Mouse (Mus musculus) gastrocnemius, adult 2 months (tissue): ENCODE results near the gene Apeh. TPM values are rescaled to one million over a fixed set of nuclear protein-coding genes. Genes with fewer than 3 reads are reported as not detected.

Source experiments
- DNase-seq: peaks from one replicate; pipeline ENCODE4 v3.0.0; 2022
- H3K27ac ChIP-seq: fragments of 200-600 bp; 2 replicates; pipeline ENCODE4 v1.8.1; 2022; ENCODE audit warnings: mild to moderate bottlenecking
- H3K4me3 ChIP-seq: fragments of 200-600 bp; 2 replicates; pipeline ENCODE4 v1.8.1; 2022; ENCODE audit warnings: mild to moderate bottlenecking, moderate library complexity
- CTCF ChIP-seq: fragments of 200-600 bp; IDR thresholded peaks from 2 replicates; pipeline ENCODE4 v1.8.1; 2022; ENCODE audit warnings: antibody characterized with exemption, mild to moderate bottlenecking, moderate library complexity
- intact Hi-C: fragments of 180-260 bp; cut with DNase I; formaldehyde crosslinking; loops from one replicate; pipeline ENCODE4 v1.15.1; 2025
- total RNA-seq, 2 experiments: library from RNA; stranded (reverse); gene quantifications; 2 replicates each; pipeline ENCODE4 v1.2.3; 2021

Gene Apeh
- total RNA-seq, 2 experiments from 2014 or later: 30.6 to 33.4 TPM

- no peak for DNase-seq
- intact Hi-C loops: no loop called here
- H3K4me3 ChIP-seq: no peak overlapping the region
Observed at GRCm38 (mm10) chr9:108067199-108067598, 27.2 kb downstream of the Apeh start.

GRCm38 (mm10) chr9:108065491-108066011 is 28.9 kb downstream of the Apeh start:
- peak overlapping the region; percentile 56 for H3K27ac ChIP-seq
- peak; percentile 85 for TF ChIP-seq CTCF
- H3K4me3 ChIP-seq: no peak overlapping the region
- peak; percentile 83 for DNase-seq
- intact Hi-C loops: loop anchor here (1.0 kb wide), 1 partner anchor 102 kb away; no protein-coding TSS in a partner anchor

More at GRCm38 (mm10) chr9:108067199-108067598, 27.2 kb downstream of the Apeh start:
- TF ChIP-seq CTCF: no peak
- H3K27ac ChIP-seq: no peak overlapping the region; the same call in 1 of the 2 replicates

- no peak for TF ChIP-seq CTCF
- Histone ChIP-seq H3K4me3 (no peak overlapping the region), H3K27ac (peak overlapping the region; percentile 31; the same call in 1 of the 2 replicates)
- intact Hi-C loops: no loop called here
- DNase-seq: peak; percentile 18
Observed at GRCm38 (mm10) chr9:108063361-108063760, 31.0 kb downstream of the Apeh start.

GRCm38 (mm10) chr9:108062142-108062541 is 32.3 kb downstream of the Apeh start:
- intact Hi-C loops: no loop called here
- no peak overlapping the region for H3K27ac ChIP-seq
- TF ChIP-seq CTCF: no peak

GRCm38 (mm10) chr9:108058291-108058690 is 36.1 kb downstream of the Apeh start:
- intact Hi-C loops: no loop called here
- peak overlapping the region; percentile 92 for H3K27ac ChIP-seq
- no peak overlapping the region for H3K4me3 ChIP-seq
- peak; percentile 19 for DNase-seq
- TF ChIP-seq CTCF: no peak

More at GRCm38 (mm10) chr9:108062142-108062541, 32.3 kb downstream of the Apeh start:
- H3K4me3 ChIP-seq: no peak overlapping the region
- DNase-seq: no peak

GRCm38 (mm10) chr9:108057262-108057562 is 37.2 kb downstream of the Apeh start:
- DNase-seq: peak; percentile 88
- no peak for TF ChIP-seq CTCF
- Histone ChIP-seq H3K4me3 (peak overlapping the region; percentile 0; the same call in 1 of the 2 replicates), H3K27ac (peak overlapping the region; percentile 92)
- intact Hi-C loops: no loop called here

GRCm38 (mm10) chr9:108056361-108057261 is 37.8 kb downstream of the Apeh start:
- peak; percentile 53 for DNase-seq
- intact Hi-C loops: no loop called here
- no peak overlapping the region; the same call in 1 of the 2 replicates for H3K4me3 ChIP-seq
- H3K27ac ChIP-seq: peak overlapping the region; percentile 92
- TF ChIP-seq CTCF: no peak

GRCm38 (mm10) chr9:108055661-108056237 is 38.7 kb downstream of the Apeh start:
- Histone ChIP-seq H3K4me3 (no peak overlapping the region; the same call in 1 of the 2 replicates), H3K27ac (peak overlapping the region; percentile 92)
- no peak for DNase-seq
- no peak for TF ChIP-seq CTCF
- intact Hi-C loops: no loop called here

GRCm38 (mm10) chr9:108055061-108055460 is 39.3 kb downstream of the Apeh start:
- DNase-seq: peak; percentile 20
- TF ChIP-seq CTCF: no peak
- intact Hi-C loops: no loop called here
- Histone ChIP-seq H3K4me3 (no peak overlapping the region), H3K27ac (peak overlapping the region; percentile 92)

- intact Hi-C loops: loop anchor here (5.0 kb wide), 2 partner anchors 92 to 152 kb away; no protein-coding TSS in a partner anchor
- Histone ChIP-seq H3K4me3 (peak overlapping the region; percentile 60), H3K27ac (peak overlapping the region; percentile 92)
- DNase-seq: peak; percentile 27
- TF ChIP-seq CTCF: no peak
Observed at GRCm38 (mm10) chr9:108054331-108055040, 39.9 kb downstream of the Apeh start.

GRCm38 (mm10) chr9:108053665-108054225 is 40.7 kb downstream of the Apeh start:
- no peak for TF ChIP-seq CTCF
- intact Hi-C loops: loop anchor here (2.0 to 5.0 kb wide), 3 partner anchors 69 to 151 kb away; partner anchors contain the start of gene Inka1
- Histone ChIP-seq H3K27ac (peak overlapping the region; percentile 87), H3K4me3 (peak overlapping the region; percentile 60)
- peak; percentile 43 for DNase-seq
